Mouse (Mus musculus): ENCODE measurements around the gene Def8.

GRCm38 (mm10) chr8:123503801-123504467 lies 80.6 kb downstream of the Def8 start:
- TF ChIP-seq POLR2A (IDR thresholded peaks at IDR 0.05; ENCODE audit: low read depth, low read length): no peak
- peak; percentile 8; the same call in 1 of the 2 replicates for TF ChIP-seq CTCF (conservative IDR thresholded peaks at IDR 0.05; ENCODE audit: insufficient read depth, insufficient read length, low read depth, low read length)
